7 mouse cellular contexts compared by ENCODE assay signal in genomic region chr3:123115770-123116527, GRCm38 (mm10).
DNase-seq lines count a peak whose midpoint lies in the region; ATAC-seq and TF ChIP-seq lines count a peak whose summit lies in the region.

No protein-coding gene starts in this region.

- peaks cover 44% of the 10 kb centered on the region for H3K4me1 ChIP-seq in heart, embryonic 10.5 days
- no peaks in the 10 kb centered on the region for H3K4me1 ChIP-seq in midbrain, postnatal 0 days (ENCODE audit: insufficient read depth, low read length)

- H3K4me3 ChIP-seq in heart, embryonic 10.5 days: peak overlapping the region; percentile 55
- peak overlapping the region; percentile 14; the same call in 1 of the 2 replicates for H3K4me3 ChIP-seq in midbrain, postnatal 0 days (ENCODE audit: low read depth, low read length)

- TF ChIP-seq CTCF in midbrain, postnatal 0 days (IDR thresholded peaks at IDR 0.05): peak; percentile 45

- no peak for ATAC-seq in midbrain, postnatal 0 days (ENCODE audit: low FRiP score)

- peak overlapping the region; percentile 88 for H3K27ac ChIP-seq in heart, embryonic 10.5 days
- no peak overlapping the region for H3K27ac ChIP-seq in midbrain, postnatal 0 days (ENCODE audit: low read depth, low read length)

- 9% methylated on average over 15 of the region's 15 CpGs for WGBS in heart, embryonic 10.5 days
- WGBS in midbrain, postnatal 0 days: 24% methylated on average over 15 of the region's 15 CpGs

- H3K27me3 ChIP-seq in heart, embryonic 10.5 days (ENCODE audit: insufficient read depth, poor library complexity, severe bottlenecking): no peaks in the 10 kb centered on the region
- H3K27me3 ChIP-seq in midbrain, postnatal 0 days (ENCODE audit: insufficient read depth, low read length): 0 out of 2 replicates have a peak, but pooled peaks cover 3% of the 10 kb centered on the region

- H3K36me3 ChIP-seq in heart, embryonic 10.5 days: peaks cover 34% of the 10 kb centered on the region
- H3K36me3 ChIP-seq in midbrain, postnatal 0 days (ENCODE audit: insufficient read depth, low read length): no peaks in the 10 kb centered on the region

- peak overlapping the region; percentile 36 for H3K4me2 ChIP-seq in midbrain, postnatal 0 days (ENCODE audit: low read depth, low read length, poor library complexity, severe bottlenecking)

- H3K9ac ChIP-seq in midbrain, postnatal 0 days (replicated peaks; ENCODE audit: low read length, poor library complexity, severe bottlenecking): no peak overlapping the region; the same call in 1 of the 2 replicates

- DNase-seq in ovary, adult 18-20 months (ENCODE audit: low spot score): peak; percentile 42
- no peak for DNase-seq in ovary, postnatal 10 days (ENCODE audit: low spot score)
- DNase-seq in embryo, embryonic 10.5 days (ENCODE audit: low spot score): peak; percentile 52
- DNase-seq in heart, embryonic 10.5 days (ENCODE audit: low spot score): peak; percentile 89
- peak; percentile 29 to 46 for DNase-seq in kidney, postnatal 4 days
- peak; percentile 49 for DNase-seq in midbrain, postnatal 0 days (ENCODE audit: low spot score)
- DNase-seq in urinary bladder, postnatal 4 days (ENCODE audit: low spot score in 2 of 2): no peak

- H3K9me3 ChIP-seq in heart, embryonic 10.5 days: no peaks in the 10 kb centered on the region
- no peaks in the 10 kb centered on the region for H3K9me3 ChIP-seq in midbrain, postnatal 0 days (ENCODE audit: low read length)

Comparison
In these comparisons a context has a peak if more than half of its experiments do, and no peak if none do; other contexts are left out.
1. DNase-seq: peak in ovary, adult 18-20 months (single experiment), embryo, embryonic 10.5 days (single experiment), heart, embryonic 10.5 days (single experiment), kidney, postnatal 4 days (2 of 2) and midbrain, postnatal 0 days (single experiment); none in ovary, postnatal 10 days (single experiment) and urinary bladder, postnatal 4 days (0 of 2).